Mouse (Mus musculus) embryonic facial prominence, embryonic 14.5 days (tissue): ENCODE data around the gene Hectd4. TPM values are rescaled to one million over a fixed set of nuclear protein-coding genes. Genes with fewer than 3 reads are reported as not detected.
"Not testable (repeated sequence)": the region's sequence is repeated elsewhere in the genome, so short reads cannot be mapped to it uniquely, and the experiment has no call there.

ENCODE experiments used
- ATAC-seq: fragments of 200-750 bp; cut with Nextera tagmentation; 2 replicates; pipeline ENCODE4 v1.8.0; 2017; ENCODE audit warnings: low read depth, moderate number of reproducible peaks, moderate TSS enrichment
- DNase-seq: peaks from one replicate; pipeline ENCODE4 v3.0.0-alpha.2; 2015; ENCODE audit warnings: low spot score
- H3K27ac ChIP-seq: fragments of 300-500 bp; sonication (generic); replicated peaks from 2 replicates; pipeline ENCODE4 v1.5.1; 2014; ENCODE audit warnings: low read depth, mild to moderate bottlenecking, low read length, moderate library complexity
- H3K27me3 ChIP-seq: fragments of 300-500 bp; sonication (generic); replicated peaks from 2 replicates; pipeline ENCODE4 v1.6.1; 2014; ENCODE audit warnings: low read length; ENCODE audit not compliant: control insufficient read depth, insufficient read depth
- H3K36me3 ChIP-seq: fragments of 300-500 bp; sonication (generic); 2 replicates; pipeline ENCODE4 v1.6.1; 2014; ENCODE audit warnings: low read length, mixed read lengths; ENCODE audit not compliant: control insufficient read depth, insufficient read depth
- H3K4me1 ChIP-seq: fragments of 300-500 bp; sonication (generic); 2 replicates; pipeline ENCODE4 v1.6.1; 2014; ENCODE audit warnings: antibody characterized with exemption, low read length; ENCODE audit not compliant: control insufficient read depth, insufficient read depth
- H3K4me2 ChIP-seq: fragments of 300-500 bp; sonication (generic); 2 replicates; pipeline ENCODE4 v1.6.1; 2014; ENCODE audit warnings: low read depth, mild to moderate bottlenecking, low read length, moderate library complexity, mixed read lengths
- H3K4me3 ChIP-seq: fragments of 300-500 bp; sonication (generic); 2 replicates; pipeline ENCODE4 v1.5.1; 2014; ENCODE audit warnings: low read depth, mild to moderate bottlenecking, low read length
- H3K9ac ChIP-seq: fragments of 300-500 bp; sonication (generic); 2 replicates; pipeline ENCODE4 v1.6.1; 2014; ENCODE audit warnings: low read depth, mild to moderate bottlenecking, low read length, moderate library complexity, mixed read lengths
- H3K9me3 ChIP-seq: fragments of 300-500 bp; sonication (generic); 2 replicates; pipeline ENCODE4 v1.6.1; 2016; ENCODE audit warnings: low read length; ENCODE audit not compliant: control insufficient read depth
- WGBS: fragments of 180-500 bp; shearing (Covaris S2); extraction: QIAGEN DNeasy Blood & Tissue Kit; methylation state at CpG from one replicate; pipeline ENCODE4 v1.1.7; 2014; 5-methylcytosine and 5-hydroxymethylcytosine counted together
- polyA plus RNA-seq: library from polyadenylated mRNA; unstranded; fragments of >200 nt; fragmentation: Nextera tagmentation; extraction: Ambion mirVana; gene quantifications from 2 replicates; pipeline ENCODE4 v1.2.1, GENCODE M21; 2014

Hectd4 gene
- polyA plus RNA-seq, 1 experiment from 2014 or later, result 7.3 TPM

- H3K27ac ChIP-seq, result no peak overlapping the region
- no peak overlapping the region for H3K9ac ChIP-seq
- H3K27me3 ChIP-seq, result no peaks in the 10 kb centered on the region
- no peaks in the 10 kb centered on the region for H3K9me3 ChIP-seq
- H3K4me2 ChIP-seq, result no peak overlapping the region
- peaks cover 83% of the 10 kb centered on the region for H3K36me3 ChIP-seq
- no peaks in the 10 kb centered on the region for H3K4me1 ChIP-seq
- DNase-seq, result no peak
- H3K4me3 ChIP-seq, result no peak overlapping the region
- WGBS, result 85% methylated on average over 3 of the region's 3 CpGs
- no peak for ATAC-seq
These were observed 154.8 kb downstream of the Hectd4 start for GRCm38 (mm10) chr5:121374790-121375189.

- not testable (repeated sequence) for H3K4me1 ChIP-seq, ATAC-seq, H3K27me3 ChIP-seq, H3K4me2 ChIP-seq, H3K9me3 ChIP-seq, H3K9ac ChIP-seq, H3K27ac ChIP-seq, H3K4me3 ChIP-seq
- 67% methylated on average over 5 of the region's 5 CpGs for WGBS
- peak; percentile 56 for DNase-seq
- peaks cover 90% of the 10 kb centered on the region for H3K36me3 ChIP-seq
These were observed 157.0 kb downstream of the Hectd4 start for GRCm38 (mm10) chr5:121376972-121377371.

GRCm38 (mm10) chr5:121378678-121379256 is 158.7 kb downstream of the Hectd4 start:
- no peak overlapping the region for H3K27ac ChIP-seq
- no peak overlapping the region for H3K4me2 ChIP-seq
- no peaks in the 10 kb centered on the region for H3K4me1 ChIP-seq
- DNase-seq (no peak), ATAC-seq (no peak)
- no peaks in the 10 kb centered on the region for H3K27me3 ChIP-seq
- no peak overlapping the region for H3K4me3 ChIP-seq
- peaks cover 80% of the 10 kb centered on the region for H3K36me3 ChIP-seq
- no peak overlapping the region for H3K9ac ChIP-seq
- peaks cover 3% of the 10 kb centered on the region; the same call in 1 of the 2 replicates for H3K9me3 ChIP-seq
- 92% methylated on average over 13 of the region's 13 CpGs for WGBS

GRCm38 (mm10) chr5:121380692-121381091 is 160.7 kb downstream of the Hectd4 start:
- ATAC-seq, result no peak
- Histone ChIP-seq H3K9ac (no peak overlapping the region), H3K27me3 (no peaks in the 10 kb centered on the region), H3K27ac (no peak overlapping the region), H3K36me3 (peaks cover 63% of the 10 kb centered on the region), H3K9me3 (peaks cover 3% of the 10 kb centered on the region; the same call in 1 of the 2 replicates), H3K4me3 (no peak overlapping the region), H3K4me1 (peaks cover 6% of the 10 kb centered on the region), H3K4me2 (no peak overlapping the region)
- DNase-seq, result no peak
- 90% methylated on average over 2 of the region's 2 CpGs for WGBS

- WGBS, result 52% methylated on average over 10 of the region's 10 CpGs
- no peak for DNase-seq
- no peak for ATAC-seq
- H3K4me2 ChIP-seq, result peak overlapping the region; percentile 58
- peaks cover 3% of the 10 kb centered on the region; the same call in 1 of the 2 replicates for H3K9me3 ChIP-seq
- H3K27me3 ChIP-seq, result no peaks in the 10 kb centered on the region
- peaks cover 6% of the 10 kb centered on the region for H3K4me1 ChIP-seq
- no peak overlapping the region for H3K27ac ChIP-seq
- H3K36me3 ChIP-seq, result peaks cover 35% of the 10 kb centered on the region
- peak overlapping the region; percentile 85 for H3K9ac ChIP-seq
- peak overlapping the region; percentile 77 for H3K4me3 ChIP-seq
These were observed 164.1 kb downstream of the Hectd4 start for GRCm38 (mm10) chr5:121383857-121384756.

GRCm38 (mm10) chr5:121384757-121385460 is 164.9 kb downstream of the Hectd4 start:
- peaks cover 3% of the 10 kb centered on the region; the same call in 1 of the 2 replicates for H3K9me3 ChIP-seq
- H3K36me3 ChIP-seq, result peaks cover 28% of the 10 kb centered on the region
- H3K9ac ChIP-seq, result peak overlapping the region; percentile 85
- WGBS, result 4% methylated on average over 25 of the region's 47 CpGs
- peak overlapping the region; percentile 77 for H3K4me3 ChIP-seq
- DNase-seq (peak; percentile 53), ATAC-seq (peak; percentile 68)
- peaks cover 6% of the 10 kb centered on the region for H3K4me1 ChIP-seq
- peak overlapping the region; percentile 87 for H3K27ac ChIP-seq
- no peaks in the 10 kb centered on the region for H3K27me3 ChIP-seq
- H3K4me2 ChIP-seq, result peak overlapping the region; percentile 58

GRCm38 (mm10) chr5:121385461-121386119 is 165.6 kb downstream of the Hectd4 start, which contains the start of gene Trafd1:
Gene Trafd1, minus strand, starts transcription at chr5:121385632.
- peak within 1 kb of the TSS; percentile 85 for H3K9ac ChIP-seq
- H3K4me3 ChIP-seq, result peak within 1 kb of the TSS; percentile 77
- 0% methylated on average over 16 of the region's 45 CpGs for WGBS
- H3K4me2 ChIP-seq, result peak within 1 kb of the TSS; percentile 58
- peaks cover 6% of the 10 kb centered on the region for H3K4me1 ChIP-seq
- DNase-seq, result peak; percentile 97
- ATAC-seq, result peak; percentile 97
- H3K36me3 ChIP-seq, result peaks cover 21% of the 10 kb centered on the region
- peaks cover 3% of the 10 kb centered on the region; the same call in 1 of the 2 replicates for H3K9me3 ChIP-seq
- H3K27me3 ChIP-seq, result no peaks in the 10 kb centered on the region
- H3K27ac ChIP-seq, result peak within 1 kb of the TSS; percentile 87
